Mouse (Mus musculus) kidney, postnatal 0 days (tissue): ENCODE results near the gene Nup43. TPM values are rescaled to one million over a fixed set of nuclear protein-coding genes. Genes with fewer than 3 reads are reported as not detected.
"Not testable (repeated sequence)": the region's sequence is repeated elsewhere in the genome, so short reads cannot be mapped to it uniquely, and the experiment has no call there.

Experiments
- ATAC-seq: fragments of 200-750 bp; cut with Nextera tagmentation; replicated peaks from 2 replicates; pipeline ENCODE4 v1.8.0; 2017; ENCODE audit warnings: low read depth, moderate number of reproducible peaks, moderate TSS enrichment, moderate library complexity; ENCODE audit not compliant: low FRiP score
- DNase-seq: peaks from one replicate; pipeline ENCODE4 v3.0.0-alpha.2; 2016; ENCODE audit warnings: low spot score
- H3K27ac ChIP-seq: fragments of 300-500 bp; sonication (generic); 2 replicates; pipeline ENCODE4 v1.5.1; 2014; ENCODE audit warnings: mild to moderate bottlenecking
- H3K27me3 ChIP-seq: fragments of 300-500 bp; sonication (generic); 2 replicates; pipeline ENCODE4 v1.6.1; 2014; ENCODE audit warnings: low read length, mixed read lengths; ENCODE audit not compliant: insufficient read depth
- H3K36me3 ChIP-seq: fragments of 300-500 bp; sonication (generic); 2 replicates; pipeline ENCODE4 v1.6.1; 2014; ENCODE audit warnings: low read length, mixed read lengths; ENCODE audit not compliant: insufficient read depth
- H3K4me1 ChIP-seq: fragments of 300-500 bp; sonication (generic); replicated peaks from 2 replicates; pipeline ENCODE4 v1.6.1; 2014; ENCODE audit warnings: antibody characterized with exemption, low read length, mixed read lengths; ENCODE audit not compliant: insufficient read depth
- H3K4me2 ChIP-seq: fragments of 300-500 bp; sonication (generic); 2 replicates; pipeline ENCODE4 v1.6.1; 2014; ENCODE audit warnings: mild to moderate bottlenecking, low read length, moderate library complexity, mixed read lengths
- H3K4me3 ChIP-seq: fragments of 300-500 bp; sonication (generic); replicated peaks from 2 replicates; pipeline ENCODE4 v1.5.1; 2014; ENCODE audit warnings: low read depth, low read length
- H3K9ac ChIP-seq: fragments of 300-500 bp; sonication (generic); 2 replicates; pipeline ENCODE4 v1.6.1; 2014; ENCODE audit warnings: low read depth, low read length
- H3K9me3 ChIP-seq: fragments of 300-500 bp; sonication (generic); replicated peaks from 2 replicates; pipeline ENCODE4 v1.6.1; 2016; ENCODE audit warnings: low read length, inconsistent platforms, mixed read lengths
- CTCF ChIP-seq: IDR thresholded peaks from 2 replicates; pipeline ENCODE4 v1.5.1; 2016; ENCODE audit warnings: antibody characterized with exemption, low read depth, mild to moderate bottlenecking, moderate library complexity
- WGBS: fragments of 180-500 bp; shearing (Covaris S2); extraction: QIAGEN DNeasy Blood & Tissue Kit; methylation state at CpG from one replicate; pipeline ENCODE4 v1.1.7; 2014; 5-methylcytosine and 5-hydroxymethylcytosine counted together
- polyA plus RNA-seq: library from polyadenylated mRNA; unstranded; fragments of >200 nt; fragmentation: Nextera tagmentation; extraction: Ambion mirVana; gene quantifications from 2 replicates; pipeline ENCODE4 v1.2.1, GENCODE M21; 2015

Nup43 gene
- 32.7 and 36.1 TPM in 2 replicates for polyA plus RNA-seq

- Histone ChIP-seq H3K4me1 (peaks cover 5% of the 10 kb centered on the region; the same call in 1 of the 2 replicates), H3K27ac (peak within 1 kb of the TSS; percentile 79), H3K4me3 (peak within 1 kb of the TSS; percentile 69), H3K27me3 (no peaks in the 10 kb centered on the region), H3K9me3 (no peaks in the 10 kb centered on the region), H3K36me3 (no peaks in the 10 kb centered on the region), H3K9ac (peak within 1 kb of the TSS; percentile 71), H3K4me2 (peak within 1 kb of the TSS; percentile 71)
- no peak for TF ChIP-seq CTCF
- WGBS = under 1% methylated on average over 24 of the region's 24 CpGs
- DNase-seq = peak; percentile 95
- ATAC-seq = peak; percentile 75
Observed at GRCm38 (mm10) chr10:7667342-7667802, at the start of gene Nup43. Gene Nup43 (plus strand): TSS chr10:7667503.

- ATAC-seq, H3K4me1 ChIP-seq, H3K36me3 ChIP-seq, H3K27me3 ChIP-seq, H3K9me3 ChIP-seq, H3K9ac ChIP-seq, DNase-seq, H3K27ac ChIP-seq, H3K4me2 ChIP-seq, H3K4me3 ChIP-seq: not testable (repeated sequence)
- 56% methylated on average over 3 of the region's 3 CpGs for WGBS
Observed at GRCm38 (mm10) chr10:7617556-7617955, 49.7 kb upstream of the Nup43 start.

- no peak for ATAC-seq
- H3K4me2 ChIP-seq = no peak overlapping the region
- no peak overlapping the region for H3K9ac ChIP-seq
- no peaks in the 10 kb centered on the region for H3K9me3 ChIP-seq
- DNase-seq = no peak
- 92% methylated on average over 5 of the region's 5 CpGs for WGBS
- H3K27ac ChIP-seq = no peak overlapping the region
- H3K27me3 ChIP-seq = no peaks in the 10 kb centered on the region
- H3K36me3 ChIP-seq = no peaks in the 10 kb centered on the region
- TF ChIP-seq CTCF = no peak
- no peak overlapping the region for H3K4me3 ChIP-seq
- no peaks in the 10 kb centered on the region for H3K4me1 ChIP-seq
Observed at GRCm38 (mm10) chr10:7619821-7620241, 47.5 kb upstream of the Nup43 start.

- Histone ChIP-seq H3K27me3 (no peaks in the 10 kb centered on the region), H3K4me3 (no peak overlapping the region), H3K4me1 (no peaks in the 10 kb centered on the region), H3K4me2 (no peak overlapping the region), H3K27ac (no peak overlapping the region), H3K9ac (no peak overlapping the region), H3K9me3 (no peaks in the 10 kb centered on the region), H3K36me3 (no peaks in the 10 kb centered on the region)
- DNase-seq (no peak), ATAC-seq (no peak)
- WGBS = 76% methylated on average over 5 of the region's 5 CpGs
- TF ChIP-seq CTCF = no peak
Observed at GRCm38 (mm10) chr10:7620723-7621122, 46.6 kb upstream of the Nup43 start.

- WGBS = 90% methylated on average over 3 of the region's 3 CpGs
- DNase-seq (no peak), ATAC-seq (no peak)
- Histone ChIP-seq H3K9ac (no peak overlapping the region), H3K4me3 (no peak overlapping the region), H3K27me3 (no peaks in the 10 kb centered on the region), H3K27ac (no peak overlapping the region), H3K4me1 (no peaks in the 10 kb centered on the region), H3K9me3 (no peaks in the 10 kb centered on the region), H3K4me2 (no peak overlapping the region), H3K36me3 (no peaks in the 10 kb centered on the region)
- no peak for TF ChIP-seq CTCF
Observed at GRCm38 (mm10) chr10:7622378-7622777, 44.9 kb upstream of the Nup43 start.

GRCm38 (mm10) chr10:7623861-7624518 is 43.3 kb upstream of the Nup43 start:
- no peaks in the 10 kb centered on the region for H3K27me3 ChIP-seq
- no peak overlapping the region for H3K27ac ChIP-seq
- no peak overlapping the region for H3K9ac ChIP-seq
- ATAC-seq (no peak), DNase-seq (no peak)
- WGBS = 96% methylated on average over 3 of the region's 3 CpGs
- no peak overlapping the region for H3K4me3 ChIP-seq
- no peak overlapping the region for H3K4me2 ChIP-seq
- H3K9me3 ChIP-seq = no peaks in the 10 kb centered on the region
- no peaks in the 10 kb centered on the region for H3K36me3 ChIP-seq
- no peaks in the 10 kb centered on the region for H3K4me1 ChIP-seq
- TF ChIP-seq CTCF = no peak

- Histone ChIP-seq H3K27ac (no peak overlapping the region), H3K4me2 (no peak overlapping the region), H3K4me3 (no peak overlapping the region), H3K9ac (no peak overlapping the region), H3K4me1 (no peaks in the 10 kb centered on the region), H3K27me3 (no peaks in the 10 kb centered on the region), H3K36me3 (peaks cover 12% of the 10 kb centered on the region; the same call in 1 of the 2 replicates), H3K9me3 (no peaks in the 10 kb centered on the region)
- DNase-seq (no peak), ATAC-seq (no peak)
- TF ChIP-seq CTCF = no peak
- 90% methylated on average over 4 of the region's 4 CpGs for WGBS
Observed at GRCm38 (mm10) chr10:7629092-7629491, 38.2 kb upstream of the Nup43 start.
